Comparison of ENCODE assay signal across 8 mouse cellular contexts in the genomic region with DNA sequence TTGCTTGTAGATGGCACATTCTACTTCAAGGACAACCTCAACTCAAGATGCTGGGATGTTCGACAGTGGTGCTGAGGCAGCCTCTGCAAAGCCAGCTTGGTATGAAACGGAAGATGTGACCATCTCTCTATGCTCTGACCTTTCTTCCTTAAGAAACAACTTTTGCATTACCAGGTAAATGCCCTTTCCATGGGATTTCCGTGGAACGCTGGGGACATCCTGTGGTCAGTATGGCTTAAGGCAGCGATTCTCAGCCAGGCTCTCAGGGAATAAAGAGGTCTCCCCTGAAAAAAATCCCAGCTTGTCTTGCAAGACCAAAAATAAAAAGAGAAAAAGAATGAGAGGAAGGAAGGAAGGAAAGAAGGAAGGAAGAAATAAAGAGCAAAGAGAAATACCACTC.
DNase-seq lines count a peak whose midpoint lies in the region; ATAC-seq and TF ChIP-seq lines count a peak whose summit lies in the region.

No protein-coding gene starts in this region.

- no peak overlapping the region for H3K27ac ChIP-seq in hindbrain, embryonic 11.5 days (ENCODE audit: low read depth, low read length)
- no peak overlapping the region for H3K27ac ChIP-seq in hindbrain, embryonic 12.5 days
- no peak overlapping the region for H3K27ac ChIP-seq in stomach, postnatal 0 days (replicated peaks)

- peaks cover 3% of the 10 kb centered on the region; the same call in 1 of the 2 replicates for H3K4me1 ChIP-seq in hindbrain, embryonic 11.5 days (replicated peaks; ENCODE audit: control insufficient read depth, insufficient read depth, low read length)
- H3K4me1 ChIP-seq in hindbrain, embryonic 12.5 days = peaks cover 14% of the 10 kb centered on the region
- no peaks in the 10 kb centered on the region for H3K4me1 ChIP-seq in stomach, postnatal 0 days (replicated peaks; ENCODE audit: control insufficient read depth, insufficient read depth)

- peak; percentile 76 for TF ChIP-seq CTCF in stomach, postnatal 0 days (IDR thresholded peaks at IDR 0.05; ENCODE audit: low read depth)

- ATAC-seq in hindbrain, embryonic 11.5 days (ENCODE audit: low FRiP score) = no peak
- no peak for ATAC-seq in hindbrain, embryonic 12.5 days (ENCODE audit: low FRiP score)
- no peak for ATAC-seq in stomach, postnatal 0 days (ENCODE audit: low FRiP score, low TSS enrichment)

- DNase-seq in hindbrain, embryonic 11.5 days (ENCODE audit: low spot score) = peak; percentile 66
- peak; percentile 51 to 68 for DNase-seq in right cerebral cortex, postnatal 10 days (ENCODE audit: low spot score in 2 of 2)
- DNase-seq in right cerebral cortex, postnatal 25 days = no peak
- DNase-seq in hindlimb bud, embryonic 11.5 days (ENCODE audit: extremely low spot score, low read depth, low spot score) = peak; percentile 14
- peak; percentile 30 for DNase-seq in stomach, postnatal 0 days (ENCODE audit: low spot score)
- no peak for DNase-seq in adrenal gland, postnatal 4 days (ENCODE audit: low spot score in 2 of 2)
- no peak for DNase-seq in T-cell, adult 2 months (ENCODE audit: low spot score)

- H3K36me3 ChIP-seq in hindbrain, embryonic 11.5 days (ENCODE audit: control insufficient read depth, insufficient read depth, low read length) = no peaks in the 10 kb centered on the region
- H3K36me3 ChIP-seq in hindbrain, embryonic 12.5 days = no peaks in the 10 kb centered on the region
- H3K36me3 ChIP-seq in stomach, postnatal 0 days (ENCODE audit: control insufficient read depth, insufficient read depth, low read length) = no peaks in the 10 kb centered on the region

- no peak overlapping the region for H3K4me2 ChIP-seq in hindbrain, embryonic 11.5 days (replicated peaks; ENCODE audit: low read depth, low read length)
- no peak overlapping the region for H3K4me2 ChIP-seq in hindbrain, embryonic 12.5 days (replicated peaks)
- H3K4me2 ChIP-seq in stomach, postnatal 0 days (replicated peaks; ENCODE audit: low read depth) = no peak overlapping the region

- H3K9ac ChIP-seq in hindbrain, embryonic 11.5 days (ENCODE audit: low read depth, low read length) = no peak overlapping the region
- H3K9ac ChIP-seq in hindbrain, embryonic 12.5 days = no peak overlapping the region
- H3K9ac ChIP-seq in stomach, postnatal 0 days (ENCODE audit: low read length) = no peak overlapping the region

- no peak overlapping the region for H3K4me3 ChIP-seq in hindbrain, embryonic 11.5 days (ENCODE audit: low read depth, low read length)
- H3K4me3 ChIP-seq in hindbrain, embryonic 12.5 days = no peak overlapping the region
- no peak overlapping the region for H3K4me3 ChIP-seq in stomach, postnatal 0 days (ENCODE audit: low read depth, low read length)

- H3K9me3 ChIP-seq in hindbrain, embryonic 11.5 days (ENCODE audit: control insufficient read depth, low read length) = no peaks in the 10 kb centered on the region
- no peaks in the 10 kb centered on the region for H3K9me3 ChIP-seq in hindbrain, embryonic 12.5 days (replicated peaks)
- H3K9me3 ChIP-seq in stomach, postnatal 0 days (ENCODE audit: control insufficient read depth, low read length) = no peaks in the 10 kb centered on the region

- TF ChIP-seq EP300 in stomach, postnatal 0 days (optimal IDR thresholded peaks at IDR 0.05) = no peak

- WGBS in hindbrain, embryonic 11.5 days = 47% methylated on average over 5 of the region's 5 CpGs
- WGBS in hindbrain, embryonic 12.5 days = 43% methylated on average over 5 of the region's 5 CpGs
- 41% methylated on average over 5 of the region's 5 CpGs for WGBS in stomach, postnatal 0 days

- H3K27me3 ChIP-seq in hindbrain, embryonic 11.5 days (ENCODE audit: control insufficient read depth, insufficient read depth, low read length) = no peaks in the 10 kb centered on the region
- H3K27me3 ChIP-seq in hindbrain, embryonic 12.5 days = no peaks in the 10 kb centered on the region
- no peaks in the 10 kb centered on the region for H3K27me3 ChIP-seq in stomach, postnatal 0 days (ENCODE audit: control insufficient read depth, insufficient read depth, low read length)

Comparison
In these comparisons a context has a peak if more than half of its experiments do, and no peak if none do; other contexts are left out.
1. DNase-seq: peak in hindbrain, embryonic 11.5 days (single experiment), right cerebral cortex, postnatal 10 days (2 of 2), hindlimb bud, embryonic 11.5 days (single experiment) and stomach, postnatal 0 days (single experiment); none in right cerebral cortex, postnatal 25 days (single experiment), adrenal gland, postnatal 4 days (0 of 2) and T-cell, adult 2 months (single experiment).